Mouse (Mus musculus) testis, adult 2 months (tissue): ENCODE data around the gene Rad17.

Source experiments
- CTCF ChIP-seq: fragments of 200-500 bp; IDR thresholded peaks from 2 replicates; pipeline ENCODE4 v1.5.1; 2012; ENCODE audit warnings: low read depth, mild to moderate bottlenecking, inconsistent platforms, low read length, moderate library complexity; ENCODE audit not compliant: control insufficient read depth, insufficient read depth, insufficient replicate concordance
- POLR2A ChIP-seq: fragments of 200-500 bp; IDR thresholded peaks from 2 replicates; pipeline ENCODE4 v1.6.1; 2012; ENCODE audit warnings: low read depth, mild to moderate bottlenecking, inconsistent platforms, low read length, moderate library complexity; ENCODE audit not compliant: control insufficient read depth

DNA sequence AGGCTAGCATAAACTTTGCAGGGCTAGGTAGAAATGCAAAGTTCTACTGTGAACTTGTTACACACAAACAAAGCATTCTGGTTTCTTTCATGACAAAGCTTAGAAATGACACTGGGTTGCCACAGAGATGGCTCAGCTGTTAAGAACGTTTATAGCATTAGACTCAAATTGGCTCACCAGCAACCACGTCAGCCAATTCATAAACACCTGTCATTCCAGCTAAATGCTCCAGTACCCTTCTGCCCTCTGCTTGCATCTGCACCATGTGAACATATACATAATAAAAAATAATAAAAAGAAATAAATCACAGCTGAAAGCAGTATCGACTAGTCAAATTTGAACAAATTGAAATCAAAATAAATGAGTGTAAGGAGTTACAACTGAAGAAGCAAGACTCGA, 28.6 kb downstream of the Rad17 start:
- TF ChIP-seq CTCF (no peak), POLR2A (no peak)
